Mouse (Mus musculus): ENCODE measurements around the gene Lgals1. TPM values are rescaled to one million over a fixed set of nuclear protein-coding genes. Genes with fewer than 3 reads are reported as not detected.

The Lgals1 gene
- total and polyA plus RNA-seq, 3 experiments, result 637 to 805 (median 735) TPM

GRCm38 (mm10) chr15:78962885-78963284, 36.4 kb downstream of the Lgals1 start:
- H3K4me2 ChIP-seq (ENCODE audit: insufficient read depth, low read depth, poor library complexity, severe bottlenecking), result no peak overlapping the region
- no peaks in the 10 kb centered on the region for H3K9me3 ChIP-seq (replicated peaks; ENCODE audit: low read length)
- TF ChIP-seq SMC3 (IDR thresholded peaks at IDR 0.05; ENCODE audit: low read depth, low read length) (peak; percentile 73), RAD21 (IDR thresholded peaks at IDR 0.05; ENCODE audit: low read depth, low read length) (peak; percentile 44), CTCF (conservative IDR thresholded peaks at IDR 0.05 in 1 of 2, IDR thresholded peaks at IDR 0.05 in 1 of 2; ENCODE audit: low read depth in 2 of 2, low read length in 2 of 2) (peak; percentile 36 to 75; a peak in 3 of 4 replicates), GABPA (IDR thresholded peaks at IDR 0.05; ENCODE audit: insufficient replicate concordance, low read depth, low read length) (no peak), BHLHE40 (IDR thresholded peaks at IDR 0.05; ENCODE audit: low read depth, low read length) (no peak)
- no peaks in the 10 kb centered on the region for H3K36me3 ChIP-seq (replicated peaks in 1 of 2; ENCODE audit: control insufficient read depth in 1 of 2, insufficient read depth in 1 of 2, low read length in 1 of 2)
- peaks cover 4 to 12% of the 10 kb centered on the region in 2 experiments; a peak in 1 of 4 replicates for H3K4me1 ChIP-seq (ENCODE audit: control insufficient read depth in 1 of 2, insufficient read depth in 2 of 2)
- no peak overlapping the region for H3K27ac ChIP-seq (ENCODE audit: insufficient read depth, low read depth)
- peaks cover 35% of the 10 kb centered on the region for H3K27me3 ChIP-seq (replicated peaks)
- no peak overlapping the region for H3K4me3 ChIP-seq (replicated peaks in 1 of 3; ENCODE audit: low read depth in 2 of 3, low read length in 2 of 3, poor library complexity in 1 of 3)
- DNase-seq (ENCODE audit: extremely low read depth), result peak; percentile 65
- in situ Hi-C loops (cut with MboI; ENCODE audit: low pct_ligation_motif_present, low pct_unique_long_range_greater_than_20kb, low sequenced_read_pairs) (no loop called here), dilution Hi-C loops (cut with MboI; ENCODE audit: extremely low pct_ligation_motif_present, extremely low pct_unique_long_range_greater_than_20kb, low sequenced_read_pairs) (no loop called here)
- H3K9ac ChIP-seq (ENCODE audit: insufficient read depth, low read depth), result no peak overlapping the region
- no peaks in the 10 kb centered on the region for H3K79me2 ChIP-seq (replicated peaks; ENCODE audit: control insufficient read depth, extremely low read depth, insufficient read depth, poor library complexity, severe bottlenecking)

GRCm38 (mm10) chr15:78971626-78972025, 45.1 kb downstream of the Lgals1 start:
- in situ Hi-C loops (cut with MboI; ENCODE audit: low pct_ligation_motif_present, low pct_unique_long_range_greater_than_20kb, low sequenced_read_pairs), result no loop called here
- H3K9me3 ChIP-seq (replicated peaks; ENCODE audit: low read length), result no peaks in the 10 kb centered on the region
- no peak overlapping the region for H3K27ac ChIP-seq (ENCODE audit: insufficient read depth, low read depth)
- no peaks in the 10 kb centered on the region for H3K36me3 ChIP-seq (replicated peaks in 1 of 2; ENCODE audit: control insufficient read depth in 1 of 2, insufficient read depth in 1 of 2, low read length in 1 of 2)
- peaks cover 88% of the 10 kb centered on the region for H3K27me3 ChIP-seq (replicated peaks)
- TF ChIP-seq GABPA (IDR thresholded peaks at IDR 0.05; ENCODE audit: insufficient replicate concordance, low read depth, low read length) (no peak), POLR2A (IDR thresholded peaks at IDR 0.05; ENCODE audit: low read depth, low read length) (no peak), ETS1 (conservative IDR thresholded peaks at IDR 0.05; ENCODE audit: low read depth, low read length) (no peak), MYC (IDR thresholded peaks at IDR 0.05; ENCODE audit: low read depth, low read length) (no peak), ELF1 (IDR thresholded peaks at IDR 0.05; ENCODE audit: low read depth, low read length) (no peak), SIN3A (IDR thresholded peaks at IDR 0.05; ENCODE audit: low read length) (no peak), JUND (conservative IDR thresholded peaks at IDR 0.05; ENCODE audit: low read depth, low read length) (no peak)
- H3K79me2 ChIP-seq (replicated peaks; ENCODE audit: control insufficient read depth, extremely low read depth, insufficient read depth, poor library complexity, severe bottlenecking), result no peaks in the 10 kb centered on the region
- dilution Hi-C loops (cut with MboI; ENCODE audit: extremely low pct_ligation_motif_present, extremely low pct_unique_long_range_greater_than_20kb, low sequenced_read_pairs), result no loop called here
- no peak overlapping the region for H3K9ac ChIP-seq (ENCODE audit: insufficient read depth, low read depth)
- no peak for DNase-seq (ENCODE audit: extremely low read depth)
- H3K4me2 ChIP-seq (ENCODE audit: insufficient read depth, low read depth, poor library complexity, severe bottlenecking), result no peak overlapping the region
- H3K4me3 ChIP-seq (replicated peaks in 1 of 3; ENCODE audit: low read depth in 2 of 3, low read length in 2 of 3, poor library complexity in 1 of 3), result no peak overlapping the region
- no peaks in the 10 kb centered on the region for H3K4me1 ChIP-seq (ENCODE audit: control insufficient read depth in 1 of 2, insufficient read depth in 2 of 2)

GRCm38 (mm10) chr15:78973950-78974349, 47.4 kb downstream of the Lgals1 start:
- in situ Hi-C loops (cut with MboI; ENCODE audit: low pct_ligation_motif_present, low pct_unique_long_range_greater_than_20kb, low sequenced_read_pairs), result no loop called here
- dilution Hi-C loops (cut with MboI; ENCODE audit: extremely low pct_ligation_motif_present, extremely low pct_unique_long_range_greater_than_20kb, low sequenced_read_pairs), result no loop called here
- no peak overlapping the region for H3K27ac ChIP-seq (ENCODE audit: insufficient read depth, low read depth)
- no peak overlapping the region for H3K4me3 ChIP-seq (replicated peaks in 1 of 3; ENCODE audit: low read depth in 2 of 3, low read length in 2 of 3, poor library complexity in 1 of 3)
- peaks cover 10 to 18% of the 10 kb centered on the region in 2 experiments for H3K4me1 ChIP-seq (ENCODE audit: control insufficient read depth in 1 of 2, insufficient read depth in 2 of 2)
- no peaks in the 10 kb centered on the region for H3K9me3 ChIP-seq (replicated peaks; ENCODE audit: low read length)
- no peak overlapping the region for H3K9ac ChIP-seq (ENCODE audit: insufficient read depth, low read depth)
- TF ChIP-seq CTCF (conservative IDR thresholded peaks at IDR 0.05 in 1 of 2, IDR thresholded peaks at IDR 0.05 in 1 of 2; ENCODE audit: low read depth in 2 of 2, low read length in 2 of 2) (peak in 1 of 2 experiments; percentile 34; a peak in 2 of 4 replicates), SMC3 (IDR thresholded peaks at IDR 0.05; ENCODE audit: low read depth, low read length) (peak; percentile 31), EP300 (IDR thresholded peaks at IDR 0.05; ENCODE audit: low read length) (no peak), RAD21 (IDR thresholded peaks at IDR 0.05; ENCODE audit: low read depth, low read length) (peak; percentile 5)
- no peaks in the 10 kb centered on the region for H3K36me3 ChIP-seq (replicated peaks in 1 of 2; ENCODE audit: control insufficient read depth in 1 of 2, insufficient read depth in 1 of 2, low read length in 1 of 2)
- H3K79me2 ChIP-seq (replicated peaks; ENCODE audit: control insufficient read depth, extremely low read depth, insufficient read depth, poor library complexity, severe bottlenecking), result no peaks in the 10 kb centered on the region
- no peak for DNase-seq (ENCODE audit: extremely low read depth)
- H3K4me2 ChIP-seq (ENCODE audit: insufficient read depth, low read depth, poor library complexity, severe bottlenecking), result no peak overlapping the region
- peaks cover 80% of the 10 kb centered on the region for H3K27me3 ChIP-seq (replicated peaks)

Measured in CH12.LX (cell line).